Mouse (Mus musculus) adrenal gland, adult (tissue): ENCODE measurements around the gene Rtn4r.

Experiments
- DNase-seq, 2 experiments: peaks; one replicate each; pipeline ENCODE4 v3.0.0; 2022 to 2023; ENCODE audit warnings: low spot score in 1 of 2; ENCODE audit not compliant: inconsistent age in 2 of 2

Gene Rtn4r

DNA sequence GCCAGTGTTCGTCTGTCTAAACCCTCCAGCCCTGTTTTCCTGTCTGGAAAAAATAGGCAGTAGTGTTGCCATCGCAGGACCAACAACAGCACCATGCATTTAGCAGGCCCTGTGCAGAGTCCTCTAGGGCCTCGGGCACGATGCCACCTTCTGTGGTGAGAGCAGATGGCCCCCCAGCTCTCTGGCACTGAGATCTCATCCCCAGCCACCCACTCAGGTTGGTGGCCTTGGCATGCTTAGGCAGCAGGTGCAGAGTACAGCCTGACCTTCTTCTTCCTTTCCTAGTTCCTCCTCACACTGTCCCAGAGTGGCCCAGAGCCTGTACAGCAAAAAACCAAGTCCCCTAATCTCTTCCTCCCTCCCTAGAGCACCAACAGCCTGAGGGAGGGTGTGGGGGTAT is 3.4 kb upstream of the Rtn4r start:
- DNase-seq, result no peak

- DNase-seq, result no peak
Measured at GRCm38 (mm10) chr16:18124626-18125025, 2.8 kb upstream of the Rtn4r start.

- no peak for DNase-seq
Measured at GRCm38 (mm10) chr16:18125131-18125530, 2.3 kb upstream of the Rtn4r start.

DNA sequence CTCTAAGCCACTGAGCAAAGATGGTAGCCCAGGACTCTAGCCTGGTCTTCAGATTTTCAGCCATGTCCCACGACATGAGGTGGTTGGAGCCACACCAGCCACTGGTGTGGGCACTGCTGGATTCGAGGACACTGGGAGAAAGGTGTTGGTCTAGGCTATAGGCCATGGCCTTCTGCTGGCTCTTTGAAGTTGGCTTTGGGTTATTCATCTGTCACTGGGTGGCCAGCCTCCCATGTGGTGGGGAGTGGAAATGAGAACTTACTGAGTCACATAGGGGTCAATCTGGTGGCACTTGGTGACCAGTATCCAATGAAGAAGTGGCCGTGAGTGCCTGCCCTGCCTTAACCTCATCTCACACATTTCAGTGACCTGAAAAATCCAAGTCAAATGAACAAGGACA is 1.2 kb upstream of the Rtn4r start:
- no peak for DNase-seq

DNA sequence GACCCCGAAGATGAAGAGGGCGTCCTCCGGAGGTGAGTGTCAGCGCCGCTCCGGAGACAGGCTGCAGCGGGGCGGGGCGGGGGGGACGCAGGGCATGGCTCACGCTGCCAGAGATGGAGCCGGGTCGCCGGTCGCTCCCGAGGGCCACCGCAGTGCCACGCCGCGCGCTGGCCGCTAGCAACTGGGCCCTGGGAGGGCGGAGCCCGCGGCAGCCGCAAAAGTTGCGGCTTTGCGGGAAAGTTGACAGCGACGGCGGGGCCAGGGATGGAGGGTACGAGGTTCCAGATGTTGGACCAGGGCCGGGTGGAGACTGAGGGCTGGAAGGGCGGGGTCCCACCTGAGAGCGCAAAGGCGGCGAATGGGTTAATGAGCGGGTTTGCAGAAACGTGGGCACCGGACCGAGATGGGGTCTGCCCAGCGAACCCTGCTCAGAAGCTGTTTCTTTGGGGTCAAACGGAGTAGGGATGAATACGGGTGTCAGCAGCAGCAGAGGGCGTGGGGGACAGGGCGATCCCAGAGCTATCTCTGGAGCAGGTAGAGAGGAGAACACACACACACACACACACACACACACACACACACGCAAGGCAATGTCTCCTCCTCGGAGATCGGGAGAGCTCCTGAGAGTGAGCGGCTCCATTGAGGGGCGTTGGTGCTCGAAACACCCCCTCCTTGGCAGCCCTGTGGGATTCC is 575 bp downstream of the Rtn4r start:
- no peak for DNase-seq

DNA sequence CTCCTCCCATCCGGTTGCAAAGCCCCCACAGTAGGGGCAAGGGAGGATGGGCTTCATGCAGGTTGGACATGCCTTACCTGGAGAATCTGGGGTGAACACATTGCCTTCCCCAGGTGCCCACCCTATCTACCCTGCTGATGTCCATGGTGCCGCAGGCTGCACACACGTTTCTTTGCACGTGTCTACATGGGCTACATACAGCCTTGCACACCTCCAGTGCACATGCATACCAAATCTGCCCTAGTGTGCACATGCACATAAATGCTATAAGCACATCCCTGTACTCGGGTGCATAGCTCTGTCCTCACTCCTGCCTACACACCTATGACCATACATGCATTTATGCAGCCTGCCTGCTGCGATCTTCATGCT is 1.1 kb downstream of the Rtn4r start:
- DNase-seq, result no peak

DNA sequence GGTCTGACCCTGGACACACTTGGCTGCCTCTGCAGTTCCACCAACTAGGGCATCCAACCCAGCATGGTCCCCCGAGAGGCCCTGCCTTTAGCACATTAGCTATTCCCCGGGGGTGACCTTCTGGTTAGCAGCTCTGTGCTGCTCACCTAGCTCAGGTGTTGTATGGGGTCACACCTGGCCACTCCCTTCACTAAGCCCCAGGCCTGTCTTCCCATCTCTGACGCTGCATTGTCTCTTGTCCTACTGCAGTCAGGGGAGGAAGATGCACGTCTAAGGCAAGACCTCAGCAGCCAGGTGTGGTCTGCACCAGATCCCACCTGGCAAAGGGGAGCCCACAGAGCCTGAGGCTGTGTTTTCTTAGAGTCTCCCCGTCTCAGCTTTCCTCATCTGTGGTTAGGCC is 2.0 kb downstream of the Rtn4r start:
- DNase-seq, result no peak

DNA sequence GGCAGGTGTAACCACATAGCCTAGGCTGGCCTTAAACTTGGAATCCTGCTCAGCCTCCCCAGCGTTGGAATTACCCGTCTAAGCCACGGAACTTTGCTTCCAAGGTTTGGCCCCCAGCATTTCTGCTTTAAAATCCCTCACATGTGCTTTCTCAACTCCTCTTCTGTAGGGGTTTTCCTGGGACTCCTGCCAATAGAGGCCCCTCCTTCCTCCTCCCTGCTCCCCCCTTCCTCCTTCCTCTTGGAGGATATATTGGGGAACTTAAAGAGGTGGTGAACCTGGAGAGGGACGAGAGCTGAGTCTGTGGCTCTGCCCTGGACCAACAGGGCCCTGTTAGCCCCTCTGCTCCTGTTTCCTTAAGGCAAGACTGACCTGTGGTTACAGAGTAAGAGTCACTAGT is 2.8 kb downstream of the Rtn4r start:
- DNase-seq, result no peak

DNA sequence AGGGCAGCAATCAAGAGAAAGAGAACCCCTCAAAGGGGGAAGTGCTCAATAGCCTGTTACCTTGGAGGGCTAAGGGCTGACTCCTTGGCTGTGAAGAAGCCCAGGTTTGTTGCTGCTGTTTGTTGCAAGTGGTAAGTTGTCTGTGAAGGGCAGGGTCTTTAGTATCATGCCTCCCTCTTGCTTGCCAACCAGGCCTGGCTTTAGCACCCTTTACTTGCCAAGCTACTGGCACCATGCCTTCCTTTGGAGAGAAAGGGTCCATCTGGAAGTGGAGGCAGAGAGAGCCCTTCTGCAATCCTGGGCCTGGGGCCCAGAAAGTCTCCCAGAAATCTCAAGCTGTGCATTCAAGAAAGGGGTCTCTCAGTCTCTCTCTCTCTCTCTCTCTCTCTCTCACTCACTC is 3.3 kb downstream of the Rtn4r start:
- no peak for DNase-seq

DNA sequence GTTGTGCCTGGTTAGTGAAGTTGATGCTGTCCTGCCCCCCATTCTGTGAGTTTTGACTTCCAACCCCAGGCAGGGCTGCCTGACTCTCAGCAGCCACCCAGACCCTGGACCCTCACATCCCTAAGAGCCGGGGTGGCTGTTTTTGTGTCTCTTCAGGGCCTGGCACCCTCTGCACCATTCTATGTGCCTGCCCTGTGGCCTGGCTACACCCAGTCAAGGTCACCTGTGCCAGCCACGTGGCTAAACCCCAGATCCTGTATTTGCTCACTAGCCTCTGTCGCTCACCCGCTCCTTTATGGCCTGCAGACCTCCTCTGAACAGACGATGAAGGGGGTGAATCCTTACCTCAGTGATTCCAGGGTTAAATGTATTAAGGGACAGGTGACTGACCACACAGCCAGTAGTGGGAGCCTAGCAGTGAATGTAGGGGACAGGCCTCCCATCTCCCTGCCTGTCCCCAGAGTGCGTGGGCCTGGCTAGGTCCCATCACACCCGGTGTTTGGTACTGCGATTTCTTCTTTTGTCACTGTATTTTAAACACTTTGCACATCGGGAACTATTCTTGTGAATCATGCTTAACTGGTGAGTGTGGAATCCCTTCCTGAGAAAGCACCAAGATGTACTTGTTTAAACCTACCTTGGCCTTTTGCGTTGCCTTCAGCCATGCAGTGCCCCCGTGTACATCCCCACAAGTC is 4.0 kb downstream of the Rtn4r start:
- no peak for DNase-seq

- no peak for DNase-seq
Measured at GRCm38 (mm10) chr16:18132026-18132425, 4.6 kb downstream of the Rtn4r start.

DNA sequence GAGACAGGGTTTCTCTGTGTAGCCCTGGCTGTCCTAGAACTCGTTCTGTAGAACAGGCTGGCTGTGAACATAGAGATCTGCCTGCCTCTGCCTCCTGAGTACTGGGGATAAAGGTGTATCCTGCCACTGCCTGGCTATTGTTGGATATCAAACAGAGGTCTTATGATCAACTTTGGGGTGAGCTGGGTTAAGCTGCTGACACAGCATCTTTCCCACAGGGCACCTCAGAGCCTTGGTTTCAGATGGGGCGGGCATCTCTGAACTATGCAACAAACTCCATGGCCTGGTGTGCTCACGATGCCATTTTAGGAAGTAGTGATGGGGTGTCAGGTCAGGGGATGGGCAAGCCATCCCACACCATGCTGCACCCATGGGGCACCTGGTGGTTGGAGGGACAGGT is 5.1 kb downstream of the Rtn4r start:
- DNase-seq, result no peak

- DNase-seq, result no peak
Measured at GRCm38 (mm10) chr16:18133133-18133920, 5.9 kb downstream of the Rtn4r start.

DNA sequence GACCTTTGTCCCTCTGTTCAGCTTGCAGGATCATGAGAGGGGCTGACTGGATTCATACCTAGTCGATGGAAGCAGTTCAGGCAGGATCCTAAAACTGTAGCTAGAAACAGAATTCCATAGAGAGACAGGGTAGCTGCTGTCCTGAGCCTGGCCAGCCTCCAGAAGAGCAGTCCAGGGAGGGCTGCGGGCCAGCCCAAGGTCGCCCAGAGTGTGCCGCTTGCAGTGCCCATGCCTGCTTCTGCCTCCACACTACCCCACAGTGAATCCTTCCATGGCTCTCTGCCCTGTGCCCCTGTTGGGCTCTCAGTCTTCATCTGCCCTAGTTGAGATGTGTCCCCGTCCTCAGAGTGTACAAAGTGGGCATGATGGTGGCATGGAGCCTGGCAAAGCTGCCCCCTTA is 7.8 kb downstream of the Rtn4r start:
- peak; percentile 80 to 83 for DNase-seq

GRCm38 (mm10) chr16:18136015-18136414 is 8.6 kb downstream of the Rtn4r start:
- DNase-seq, result no peak

GRCm38 (mm10) chr16:18144201-18144600 is 16.8 kb downstream of the Rtn4r start:
- peak; percentile 49 to 75 for DNase-seq

- no peak for DNase-seq
Measured at GRCm38 (mm10) chr16:18145341-18145867, 18.0 kb downstream of the Rtn4r start.

GRCm38 (mm10) chr16:18148208-18148876 is 20.9 kb downstream of the Rtn4r start:
- DNase-seq, result no peak

DNA sequence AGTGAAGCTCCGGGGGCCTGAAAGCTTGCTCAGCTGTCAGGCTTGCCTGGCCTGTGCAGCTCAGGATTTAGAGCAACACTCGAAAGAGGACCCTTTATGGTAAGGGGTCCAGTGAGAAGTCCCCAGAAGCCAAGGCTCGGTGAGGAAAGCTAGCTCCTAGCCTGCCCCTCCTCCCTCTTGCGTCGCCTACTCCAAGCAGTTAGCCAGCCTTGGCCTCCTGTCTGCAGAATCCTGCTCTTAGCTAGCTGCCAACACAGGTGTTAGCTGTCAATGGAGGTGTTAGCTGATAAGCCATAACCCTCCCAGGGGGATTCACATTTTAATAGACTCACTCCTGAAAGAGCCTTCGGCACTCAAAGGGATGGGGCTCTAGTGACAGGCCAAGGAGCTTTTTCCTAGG is 21.8 kb downstream of the Rtn4r start:
- no peak for DNase-seq

DNA sequence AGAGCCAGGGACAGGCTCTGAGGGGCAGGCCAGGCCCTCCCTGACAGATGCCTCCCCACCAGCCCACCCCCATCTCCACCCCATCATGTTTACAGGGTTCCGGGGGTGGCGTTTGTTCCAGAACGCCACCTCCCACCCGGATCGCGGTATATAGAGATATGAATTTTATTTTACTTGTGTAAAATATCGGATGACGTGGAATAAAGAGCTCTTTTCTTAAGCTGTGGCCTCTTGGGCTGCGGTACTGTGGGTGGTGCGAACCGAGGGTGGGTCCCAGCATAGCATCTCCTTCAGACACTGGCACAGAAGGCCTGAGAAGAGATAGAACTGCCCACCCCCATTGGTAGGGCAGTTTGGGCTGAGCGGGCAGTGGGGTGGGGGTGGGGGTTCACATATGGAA is 24.7 kb downstream of the Rtn4r start:
- no peak for DNase-seq

DNA sequence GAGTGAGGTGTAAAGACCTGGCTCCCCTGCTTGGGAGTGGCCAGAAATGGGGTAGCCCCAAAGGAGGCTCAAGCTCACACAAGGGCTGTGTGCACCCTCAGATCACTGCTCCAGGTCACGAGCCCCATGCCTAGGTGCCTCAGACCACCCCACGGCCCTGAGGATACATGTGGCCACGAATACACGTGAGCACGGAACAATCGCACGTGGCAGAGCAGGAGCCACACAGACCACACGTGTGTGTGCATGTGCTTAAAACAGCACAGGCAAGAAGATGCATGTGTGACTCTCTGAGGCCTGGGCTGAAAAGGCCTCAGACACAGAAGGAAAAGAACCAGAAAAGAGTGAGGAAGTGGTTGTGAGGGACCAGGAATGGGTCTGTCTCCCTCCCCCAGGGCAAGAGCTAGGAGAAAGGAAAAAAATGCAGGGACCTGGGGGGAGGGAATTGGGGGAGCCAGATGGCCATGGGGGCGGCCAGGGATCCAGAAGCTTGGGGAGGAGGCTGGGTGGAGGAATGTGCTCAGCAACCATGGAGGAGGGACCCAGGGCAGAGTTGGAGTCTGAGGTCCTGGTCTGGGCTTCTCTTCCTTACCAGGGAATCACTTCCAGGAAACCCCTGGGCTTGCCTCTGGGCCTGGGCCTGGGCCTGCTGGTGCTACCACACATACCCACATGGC is 25.5 kb downstream of the Rtn4r start:
- DNase-seq, result no peak
